Mouse (Mus musculus): ENCODE results near the gene Isyna1. TPM values are rescaled to one million over a fixed set of nuclear protein-coding genes. Genes with fewer than 3 reads are reported as not detected.

The Isyna1 gene
- polyA plus RNA-seq, 1 experiment from 2014 or later, result 82.4 TPM

- Histone ChIP-seq H3K9me3 (ENCODE audit: control insufficient read depth, low read depth, low read length) (no peaks in the 10 kb centered on the region), H3K27me3 (ENCODE audit: control insufficient read depth, insufficient read depth, low read length) (no peaks in the 10 kb centered on the region), H3K4me1 (ENCODE audit: control insufficient read depth, insufficient read depth, low read length) (peaks cover 16% of the 10 kb centered on the region; the same call in 1 of the 2 replicates), H3K36me3 (ENCODE audit: control insufficient read depth, insufficient read depth, low read length) (no peaks in the 10 kb centered on the region), H3K27ac (ENCODE audit: low read length) (peak overlapping the region; percentile 99), H3K9ac (replicated peaks; ENCODE audit: low read depth, low read length) (peak overlapping the region; percentile 77), H3K4me2 (replicated peaks; ENCODE audit: low read depth, low read length) (peak overlapping the region; percentile 98), H3K4me3 (ENCODE audit: low read depth, low read length) (peak overlapping the region; percentile 46)
- ATAC-seq (ENCODE audit: insufficient number of reproducible peaks, insufficient read depth, low FRiP score, low read depth), result peak; percentile 71
- WGBS, result under 1% methylated on average over 39 of the region's 39 CpGs
These were observed 15.2 kb downstream of the Isyna1 start for GRCm38 (mm10) chr8:70609368-70609848.

GRCm38 (mm10) chr8:70609849-70610795, 15.9 kb downstream of the Isyna1 start:
- WGBS, result under 1% methylated on average over 43 of the region's 45 CpGs
- Histone ChIP-seq H3K4me3 (ENCODE audit: low read depth, low read length) (peak overlapping the region; percentile 46), H3K4me2 (replicated peaks; ENCODE audit: low read depth, low read length) (peak overlapping the region; percentile 98), H3K36me3 (ENCODE audit: control insufficient read depth, insufficient read depth, low read length) (no peaks in the 10 kb centered on the region), H3K27me3 (ENCODE audit: control insufficient read depth, insufficient read depth, low read length) (no peaks in the 10 kb centered on the region), H3K27ac (ENCODE audit: low read length) (peak overlapping the region; percentile 99), H3K9me3 (ENCODE audit: control insufficient read depth, low read depth, low read length) (no peaks in the 10 kb centered on the region), H3K9ac (replicated peaks; ENCODE audit: low read depth, low read length) (peak overlapping the region; percentile 77), H3K4me1 (ENCODE audit: control insufficient read depth, insufficient read depth, low read length) (peaks cover 16% of the 10 kb centered on the region; the same call in 1 of the 2 replicates)
- peak; percentile 75 for ATAC-seq (ENCODE audit: insufficient number of reproducible peaks, insufficient read depth, low FRiP score, low read depth)

GRCm38 (mm10) chr8:70610796-70611771, 16.9 kb downstream of the Isyna1 start:
- no peaks in the 10 kb centered on the region for H3K36me3 ChIP-seq (ENCODE audit: control insufficient read depth, insufficient read depth, low read length)
- H3K27ac ChIP-seq (ENCODE audit: low read length), result peak overlapping the region; percentile 99
- H3K9ac ChIP-seq (replicated peaks; ENCODE audit: low read depth, low read length), result peak overlapping the region; percentile 45
- H3K4me2 ChIP-seq (replicated peaks; ENCODE audit: low read depth, low read length), result peak overlapping the region; percentile 98
- under 1% methylated on average over 54 of the region's 54 CpGs for WGBS
- no peaks in the 10 kb centered on the region for H3K27me3 ChIP-seq (ENCODE audit: control insufficient read depth, insufficient read depth, low read length)
- H3K9me3 ChIP-seq (ENCODE audit: control insufficient read depth, low read depth, low read length), result no peaks in the 10 kb centered on the region
- peak overlapping the region; percentile 46 for H3K4me3 ChIP-seq (ENCODE audit: low read depth, low read length)
- peaks cover 16% of the 10 kb centered on the region; the same call in 1 of the 2 replicates for H3K4me1 ChIP-seq (ENCODE audit: control insufficient read depth, insufficient read depth, low read length)
- no peak for ATAC-seq (ENCODE audit: insufficient number of reproducible peaks, insufficient read depth, low FRiP score, low read depth)

GRCm38 (mm10) chr8:70611849-70612248, 17.7 kb downstream of the Isyna1 start:
- no peaks in the 10 kb centered on the region for H3K27me3 ChIP-seq (ENCODE audit: control insufficient read depth, insufficient read depth, low read length)
- no peaks in the 10 kb centered on the region for H3K9me3 ChIP-seq (ENCODE audit: control insufficient read depth, low read depth, low read length)
- no peak for ATAC-seq (ENCODE audit: insufficient number of reproducible peaks, insufficient read depth, low FRiP score, low read depth)
- peak overlapping the region; percentile 98 for H3K4me2 ChIP-seq (replicated peaks; ENCODE audit: low read depth, low read length)
- H3K36me3 ChIP-seq (ENCODE audit: control insufficient read depth, insufficient read depth, low read length), result no peaks in the 10 kb centered on the region
- 0% methylated on average over 6 of the region's 6 CpGs for WGBS
- H3K9ac ChIP-seq (replicated peaks; ENCODE audit: low read depth, low read length), result peak overlapping the region; percentile 45; the same call in 1 of the 2 replicates
- H3K27ac ChIP-seq (ENCODE audit: low read length), result peak overlapping the region; percentile 84
- peaks cover 16% of the 10 kb centered on the region; the same call in 1 of the 2 replicates for H3K4me1 ChIP-seq (ENCODE audit: control insufficient read depth, insufficient read depth, low read length)
- peak overlapping the region; percentile 46 for H3K4me3 ChIP-seq (ENCODE audit: low read depth, low read length)

GRCm38 (mm10) chr8:70613763-70614162, 19.6 kb downstream of the Isyna1 start:
- Histone ChIP-seq H3K27me3 (ENCODE audit: control insufficient read depth, insufficient read depth, low read length) (no peaks in the 10 kb centered on the region), H3K27ac (ENCODE audit: low read length) (peak overlapping the region; percentile 23; the same call in 1 of the 2 replicates), H3K4me3 (ENCODE audit: low read depth, low read length) (no peak overlapping the region), H3K4me2 (replicated peaks; ENCODE audit: low read depth, low read length) (no peak overlapping the region), H3K4me1 (ENCODE audit: control insufficient read depth, insufficient read depth, low read length) (peaks cover 13% of the 10 kb centered on the region; the same call in 1 of the 2 replicates), H3K9ac (replicated peaks; ENCODE audit: low read depth, low read length) (no peak overlapping the region), H3K9me3 (ENCODE audit: control insufficient read depth, low read depth, low read length) (no peaks in the 10 kb centered on the region), H3K36me3 (ENCODE audit: control insufficient read depth, insufficient read depth, low read length) (no peaks in the 10 kb centered on the region)
- 5% methylated on average over 1 of the region's 1 CpGs for WGBS
- no peak for ATAC-seq (ENCODE audit: insufficient number of reproducible peaks, insufficient read depth, low FRiP score, low read depth)

GRCm38 (mm10) chr8:70614469-70614868, 20.3 kb downstream of the Isyna1 start:
- H3K4me3 ChIP-seq (ENCODE audit: low read depth, low read length), result no peak overlapping the region
- no peak overlapping the region for H3K4me2 ChIP-seq (replicated peaks; ENCODE audit: low read depth, low read length)
- no peak for ATAC-seq (ENCODE audit: insufficient number of reproducible peaks, insufficient read depth, low FRiP score, low read depth)
- H3K9me3 ChIP-seq (ENCODE audit: control insufficient read depth, low read depth, low read length), result no peaks in the 10 kb centered on the region
- peaks cover 15% of the 10 kb centered on the region; the same call in 1 of the 2 replicates for H3K4me1 ChIP-seq (ENCODE audit: control insufficient read depth, insufficient read depth, low read length)
- H3K36me3 ChIP-seq (ENCODE audit: control insufficient read depth, insufficient read depth, low read length), result no peaks in the 10 kb centered on the region
- WGBS, result 67% methylated on average over 5 of the region's 5 CpGs
- no peak overlapping the region for H3K9ac ChIP-seq (replicated peaks; ENCODE audit: low read depth, low read length)
- no peaks in the 10 kb centered on the region for H3K27me3 ChIP-seq (ENCODE audit: control insufficient read depth, insufficient read depth, low read length)
- H3K27ac ChIP-seq (ENCODE audit: low read length), result peak overlapping the region; percentile 53; the same call in 1 of the 2 replicates

GRCm38 (mm10) chr8:70615281-70615680, 21.1 kb downstream of the Isyna1 start:
- no peaks in the 10 kb centered on the region for H3K36me3 ChIP-seq (ENCODE audit: control insufficient read depth, insufficient read depth, low read length)
- H3K27ac ChIP-seq (ENCODE audit: low read length), result no peak overlapping the region
- no peak overlapping the region for H3K9ac ChIP-seq (replicated peaks; ENCODE audit: low read depth, low read length)
- no peaks in the 10 kb centered on the region for H3K27me3 ChIP-seq (ENCODE audit: control insufficient read depth, insufficient read depth, low read length)
- H3K4me1 ChIP-seq (ENCODE audit: control insufficient read depth, insufficient read depth, low read length), result peaks cover 15% of the 10 kb centered on the region; the same call in 1 of the 2 replicates
- H3K4me3 ChIP-seq (ENCODE audit: low read depth, low read length), result no peak overlapping the region
- H3K4me2 ChIP-seq (replicated peaks; ENCODE audit: low read depth, low read length), result no peak overlapping the region
- no peak for ATAC-seq (ENCODE audit: insufficient number of reproducible peaks, insufficient read depth, low FRiP score, low read depth)
- WGBS, result 78% methylated on average over 8 of the region's 8 CpGs
- no peaks in the 10 kb centered on the region for H3K9me3 ChIP-seq (ENCODE audit: control insufficient read depth, low read depth, low read length)

GRCm38 (mm10) chr8:70615894-70616293, 21.7 kb downstream of the Isyna1 start, which contains the start of gene Lrrc25:
Gene Lrrc25 (plus strand): TSS chr8:70616155.
- 0 out of 2 replicates have a peak, but pooled peaks cover 10% of the 10 kb centered on the region for H3K4me1 ChIP-seq (ENCODE audit: control insufficient read depth, insufficient read depth, low read length)
- no peak within 1 kb of the TSS for H3K9ac ChIP-seq (replicated peaks; ENCODE audit: low read depth, low read length)
- ATAC-seq (ENCODE audit: insufficient number of reproducible peaks, insufficient read depth, low FRiP score, low read depth), result no peak
- no peaks in the 10 kb centered on the region for H3K9me3 ChIP-seq (ENCODE audit: control insufficient read depth, low read depth, low read length)
- H3K4me3 ChIP-seq (ENCODE audit: low read depth, low read length), result no peak within 1 kb of the TSS
- 79% methylated on average over 3 of the region's 3 CpGs for WGBS
- H3K27me3 ChIP-seq (ENCODE audit: control insufficient read depth, insufficient read depth, low read length), result no peaks in the 10 kb centered on the region
- no peak within 1 kb of the TSS for H3K27ac ChIP-seq (ENCODE audit: low read length)
- no peaks in the 10 kb centered on the region for H3K36me3 ChIP-seq (ENCODE audit: control insufficient read depth, insufficient read depth, low read length)
- no peak within 1 kb of the TSS for H3K4me2 ChIP-seq (replicated peaks; ENCODE audit: low read depth, low read length)
